Mouse (Mus musculus) spleen, adult 12 weeks (tissue): ENCODE measurements around the gene Abcb9.

Experiments
- DNase-seq: peaks from one replicate; pipeline ENCODE4 v3.0.0; 2022; ENCODE audit warnings: low spot score

The Abcb9 gene

DNA sequence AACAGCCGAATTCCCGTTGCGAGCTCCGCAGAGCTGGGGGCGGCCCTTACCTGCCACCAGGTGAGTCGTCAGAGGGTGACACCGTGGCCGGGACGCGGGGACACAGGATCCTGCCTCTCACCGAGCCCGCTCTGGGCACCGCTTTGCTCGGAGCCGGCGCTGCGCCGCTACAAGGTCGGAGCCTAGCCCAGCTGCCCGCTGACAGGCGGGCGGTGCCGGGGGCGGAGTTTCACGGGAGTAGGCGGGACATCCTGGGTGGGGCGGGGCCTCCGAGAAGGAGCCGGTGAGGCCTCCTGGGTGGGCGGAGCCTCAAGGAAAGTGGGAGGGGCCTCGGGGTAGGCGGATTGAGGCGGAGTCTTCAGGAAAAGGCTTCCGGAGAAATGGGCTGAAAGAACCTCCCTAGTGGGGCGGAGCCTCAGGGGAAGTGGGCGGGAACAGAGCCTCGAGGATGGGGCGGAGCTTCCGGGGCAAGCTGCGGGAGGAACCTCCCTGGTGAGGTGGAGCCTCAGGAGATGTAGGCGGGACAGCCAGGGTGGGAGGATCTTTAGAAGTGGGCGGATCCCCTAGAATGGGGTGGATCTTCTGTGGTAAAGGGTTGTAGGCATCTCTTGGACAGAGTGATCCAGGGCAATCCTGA is at the start of gene Abcb9:
Abcb9 (minus strand) TSS at position 203 of the 637 bp plus-strand sequence.
- DNase-seq: peak; percentile 99

DNA sequence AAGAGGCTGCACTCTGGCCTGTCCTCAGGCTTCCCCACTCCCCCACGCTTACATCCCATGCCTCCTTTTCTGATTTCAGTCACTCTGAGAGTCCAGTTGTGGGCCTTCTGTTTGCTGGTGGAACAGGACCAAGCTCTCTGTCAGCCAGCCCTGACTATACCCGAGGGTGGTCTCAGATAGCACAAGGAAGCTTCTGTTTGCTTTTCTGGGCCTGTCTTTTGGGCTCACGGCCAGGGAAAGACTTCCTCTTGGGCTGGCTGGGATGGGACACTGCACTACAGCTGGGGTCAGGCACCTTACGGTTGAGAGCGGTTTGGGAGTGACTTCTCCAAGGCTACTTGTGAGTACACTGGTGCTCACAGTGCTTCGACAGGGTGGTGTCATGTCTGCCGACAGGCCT is 42.5 kb upstream of the Abcb9 start:
- no peak for DNase-seq

DNA sequence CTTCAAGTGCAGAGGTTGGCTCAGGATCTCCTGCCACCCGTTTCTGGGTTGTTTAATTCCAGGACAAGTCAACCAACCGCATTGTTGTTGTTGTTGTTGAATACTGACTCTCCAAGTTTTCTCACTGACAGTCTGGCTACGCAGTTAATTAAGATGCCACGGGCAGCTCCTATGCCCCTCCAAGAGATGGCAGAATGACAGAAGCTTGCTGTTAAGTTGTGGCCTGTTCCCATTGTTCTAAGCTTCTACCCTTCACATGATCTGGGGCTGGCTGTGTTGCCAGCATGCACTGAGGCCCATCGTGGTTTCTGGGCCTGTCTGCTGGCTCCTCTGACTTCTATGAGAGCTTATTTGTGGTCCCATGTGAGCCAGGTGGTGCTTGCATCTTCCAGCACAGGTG is 38.7 kb upstream of the Abcb9 start:
- DNase-seq: no peak

DNA sequence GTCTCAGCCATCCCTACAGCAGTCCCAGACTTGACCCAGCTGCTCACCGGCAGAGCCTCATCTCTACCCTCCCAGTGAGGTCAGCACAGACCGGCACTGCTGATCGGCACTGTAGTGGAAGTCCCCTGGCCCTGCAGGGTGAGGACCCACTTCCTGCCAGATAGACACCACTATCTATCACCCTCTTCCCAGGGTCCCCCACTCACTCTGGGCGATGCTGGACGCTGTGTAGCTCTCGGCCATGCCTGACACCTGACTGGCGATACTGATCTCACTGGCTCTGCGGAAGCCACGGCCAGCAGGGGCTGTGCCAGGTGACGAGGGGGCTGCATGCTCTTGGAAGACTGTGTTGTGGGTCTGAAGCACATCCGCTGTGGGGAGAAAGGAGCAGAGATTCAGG is 29.5 kb upstream of the Abcb9 start:
- no peak for DNase-seq

DNA sequence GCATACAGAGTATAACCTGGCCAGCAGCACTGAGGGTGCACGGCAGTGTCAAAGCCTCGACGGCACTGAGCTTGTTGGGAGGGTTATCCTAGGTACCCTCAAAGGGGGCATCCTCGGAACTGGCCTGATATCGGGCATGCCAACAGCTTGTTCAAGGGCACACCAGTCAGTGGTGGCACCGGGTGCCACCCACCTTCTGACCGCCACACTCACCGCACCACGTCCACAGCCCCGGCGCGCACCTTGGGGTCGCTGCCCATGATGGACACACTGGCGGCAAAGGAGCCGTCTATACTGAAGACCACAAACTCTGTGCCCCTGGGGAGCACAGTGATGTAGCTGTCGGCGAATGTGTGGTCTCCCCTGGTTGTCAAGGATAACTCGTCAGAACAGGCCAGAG is 26.8 kb upstream of the Abcb9 start:
- no peak for DNase-seq

DNA sequence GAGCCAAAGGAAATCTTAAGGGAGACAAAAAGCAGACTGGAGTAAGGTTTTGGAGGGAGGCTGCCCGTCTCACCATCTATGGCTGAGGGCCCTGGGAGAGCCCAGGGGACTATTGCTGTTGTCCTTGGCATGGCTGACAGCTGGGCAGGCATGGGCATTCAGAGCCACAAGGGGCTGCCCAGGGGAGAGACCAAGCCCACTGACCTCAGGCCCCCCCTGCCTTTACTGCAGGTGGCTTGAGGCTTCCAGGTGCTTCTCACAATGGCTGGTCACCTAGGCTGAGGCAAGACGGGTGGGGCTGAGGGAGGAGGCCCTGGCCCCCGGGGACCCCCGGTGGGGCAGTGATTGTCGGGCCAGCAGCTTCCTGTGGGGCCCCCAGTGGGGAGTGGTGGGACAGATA is 23.6 kb upstream of the Abcb9 start:
- no peak for DNase-seq

DNA sequence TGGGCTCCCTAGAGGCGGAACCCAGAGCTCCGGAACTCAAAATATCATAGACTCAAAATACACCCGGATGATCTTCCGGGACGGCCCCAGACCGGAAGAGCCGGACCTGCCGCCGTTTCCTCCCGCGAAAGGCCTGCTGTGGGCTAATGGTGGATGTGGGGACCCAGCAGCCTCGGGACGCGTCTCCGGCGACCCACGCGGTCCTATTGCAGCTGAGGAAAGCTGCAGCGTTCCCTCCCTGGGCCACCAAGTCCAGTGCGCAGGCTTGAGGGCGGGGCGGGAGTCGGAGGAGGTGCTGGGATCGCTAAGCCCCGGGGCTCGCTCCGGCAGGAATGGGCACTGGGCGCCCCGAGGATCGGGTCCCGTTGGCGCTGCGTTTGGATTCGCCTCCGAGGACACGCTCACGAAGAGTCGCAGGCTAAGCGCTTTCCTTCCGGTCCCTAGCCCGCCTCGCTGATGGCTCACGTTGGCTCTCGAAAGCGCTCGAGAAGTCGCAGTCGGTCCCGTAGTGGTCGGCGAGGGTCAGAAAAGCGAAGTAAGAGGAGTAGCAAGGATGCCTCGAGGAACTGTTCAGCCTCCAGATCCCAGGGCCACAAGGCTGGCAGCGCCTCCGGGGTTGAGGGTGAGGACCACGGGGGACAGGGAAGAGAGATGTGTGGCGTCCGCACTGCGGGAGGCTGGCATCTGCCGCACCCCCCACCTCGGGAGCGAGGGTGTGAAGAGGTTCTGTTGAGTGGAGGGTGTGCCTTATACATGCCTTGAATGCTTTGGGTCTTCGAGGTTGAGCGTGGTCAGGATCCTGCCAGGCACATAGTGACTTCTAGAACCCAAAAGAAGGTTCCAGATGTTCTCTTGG is 20.6 kb upstream of the Abcb9 start, which contains the start of gene Arl6ip4:
Arl6ip4 (plus strand) TSS at position 100 of the 856 bp plus-strand sequence.
- peak; percentile 69 for DNase-seq

DNA sequence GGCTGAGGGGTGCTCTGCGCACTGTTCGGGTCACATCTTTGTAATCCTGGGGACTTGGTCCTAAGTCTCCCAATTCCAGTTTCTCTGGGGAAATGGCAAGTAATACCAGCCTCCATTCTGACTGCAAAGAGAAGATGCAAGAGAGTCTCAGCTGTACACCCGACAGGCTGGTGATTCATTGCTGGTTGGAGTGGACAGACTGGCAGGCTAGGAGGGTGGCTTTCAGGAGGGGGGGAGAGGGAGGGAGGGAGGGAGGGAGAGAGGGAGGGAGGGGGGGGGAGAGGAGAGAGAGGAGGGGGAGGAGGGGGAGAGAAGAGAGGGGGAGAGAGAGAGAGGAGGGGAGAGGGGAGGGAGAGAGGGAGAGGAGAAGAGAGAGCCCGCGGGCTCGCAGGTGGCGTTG is 19.9 kb upstream of the Abcb9 start:
- DNase-seq: no peak

DNA sequence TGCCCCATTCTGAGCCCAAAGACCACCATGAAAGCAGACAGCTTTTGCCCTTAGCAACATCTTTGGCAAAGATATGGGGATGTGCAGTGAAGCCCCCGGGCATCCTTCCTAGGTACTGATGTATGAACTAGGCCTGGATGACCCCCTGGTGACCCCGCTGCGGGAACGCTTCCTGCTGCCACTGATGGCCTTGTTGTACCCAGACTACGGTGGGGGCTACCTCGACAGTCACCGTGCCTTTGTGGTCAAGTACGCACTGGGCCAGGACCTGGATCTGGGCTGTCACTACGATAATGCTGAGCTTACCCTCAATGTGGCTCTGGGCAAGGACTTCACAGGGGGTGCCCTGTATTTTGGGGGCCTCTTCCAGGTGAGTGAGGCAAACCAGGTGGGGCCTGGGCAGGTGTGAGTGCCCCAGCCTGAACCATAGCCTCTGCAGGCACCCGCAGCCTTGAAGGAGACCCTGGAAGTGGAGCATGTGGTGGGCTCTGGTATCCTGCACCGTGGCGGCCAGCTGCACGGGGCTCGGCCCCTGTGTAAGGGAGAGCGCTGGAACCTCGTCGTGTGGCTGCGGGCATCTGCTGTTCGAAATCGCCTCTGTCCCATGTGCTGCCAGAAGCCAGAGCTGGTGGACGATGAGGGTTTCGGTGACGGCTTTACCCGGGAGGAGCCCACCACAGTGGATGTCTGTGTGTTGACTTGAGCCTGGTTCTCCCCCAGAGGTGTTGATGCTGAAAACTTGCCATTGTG is 18.9 kb upstream of the Abcb9 start:
- DNase-seq: no peak

DNA sequence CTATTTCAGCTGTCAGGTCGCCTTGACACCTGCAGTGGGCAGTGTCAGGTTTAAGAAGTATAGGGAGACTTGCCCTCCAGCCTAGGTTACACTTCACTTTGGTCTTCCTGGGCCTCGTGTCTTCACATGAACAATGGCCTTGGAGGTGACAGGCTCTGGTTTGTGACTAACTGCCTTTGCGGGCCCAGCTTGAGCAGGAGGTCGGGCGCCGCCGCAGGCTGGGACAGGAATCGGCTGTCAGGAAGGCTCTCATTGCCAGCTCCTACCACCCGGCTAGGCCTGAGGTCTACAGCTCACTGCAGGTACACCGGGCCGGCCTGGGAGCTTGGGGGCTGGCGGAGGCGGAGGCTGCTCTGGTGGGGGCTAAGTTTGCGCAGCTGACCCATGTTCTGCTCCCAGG is 17.4 kb upstream of the Abcb9 start:
- DNase-seq: peak; percentile 50

DNA sequence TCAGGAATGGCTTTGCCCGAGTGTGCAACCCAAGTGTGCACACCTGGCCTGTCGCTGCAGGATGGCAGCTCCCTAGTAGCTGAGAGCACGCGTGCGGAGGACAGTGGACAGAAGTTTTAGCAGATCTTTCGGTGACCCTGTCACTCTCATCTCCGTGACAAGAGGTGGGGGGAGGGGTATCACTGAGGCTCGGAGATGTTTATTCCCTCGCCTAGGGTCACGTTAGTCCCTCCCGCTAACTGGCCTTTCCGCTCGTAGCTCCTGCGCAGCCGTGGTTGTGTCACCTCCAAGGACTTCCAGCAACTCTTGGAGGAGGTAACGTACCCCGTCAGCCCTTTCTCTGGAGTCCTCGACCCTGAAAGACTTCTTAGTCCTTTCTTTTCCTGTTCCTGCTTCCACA is 16.9 kb upstream of the Abcb9 start:
- no peak for DNase-seq

DNA sequence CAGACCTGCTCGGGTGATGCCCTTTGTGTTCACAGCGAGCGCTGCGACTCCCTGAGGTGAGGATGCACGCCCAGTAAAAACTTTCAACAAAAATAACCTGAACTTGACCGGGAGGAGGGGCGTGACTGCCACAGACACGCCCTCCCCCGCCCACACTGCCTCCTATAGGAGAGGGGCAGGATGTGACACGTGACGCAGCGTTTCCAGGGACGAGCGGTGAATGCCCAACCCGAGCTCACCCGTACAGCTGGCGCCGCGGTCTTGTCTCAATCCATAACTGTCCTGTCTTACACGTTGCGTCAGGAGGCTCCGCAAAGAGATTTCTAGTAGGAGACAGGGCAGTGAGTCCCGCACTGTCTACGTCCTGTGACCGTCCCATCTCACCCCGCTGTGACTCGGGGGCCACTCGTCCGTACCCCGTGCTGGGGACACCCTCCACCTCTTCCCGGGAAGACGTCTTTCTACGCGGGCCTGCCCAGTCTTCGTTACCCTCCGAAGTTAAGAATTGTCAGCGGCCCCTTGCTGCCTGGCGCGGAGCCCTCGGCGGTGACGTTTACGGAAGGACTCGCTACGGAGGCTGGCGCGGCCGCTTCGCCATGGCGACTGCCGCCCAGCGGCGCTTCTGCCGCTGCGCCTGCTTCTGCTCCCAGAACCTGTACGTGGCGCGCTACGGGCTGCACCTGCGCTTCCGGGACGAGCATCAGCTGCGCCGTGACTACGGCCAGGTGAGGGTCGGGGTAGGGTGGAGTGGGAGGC is 16.3 kb upstream of the Abcb9 start, which contains the start of gene Ogfod2:
Ogfod2 (plus strand) TSS at position 556 of the 756 bp plus-strand sequence.
- peak; percentile 94 for DNase-seq

DNA sequence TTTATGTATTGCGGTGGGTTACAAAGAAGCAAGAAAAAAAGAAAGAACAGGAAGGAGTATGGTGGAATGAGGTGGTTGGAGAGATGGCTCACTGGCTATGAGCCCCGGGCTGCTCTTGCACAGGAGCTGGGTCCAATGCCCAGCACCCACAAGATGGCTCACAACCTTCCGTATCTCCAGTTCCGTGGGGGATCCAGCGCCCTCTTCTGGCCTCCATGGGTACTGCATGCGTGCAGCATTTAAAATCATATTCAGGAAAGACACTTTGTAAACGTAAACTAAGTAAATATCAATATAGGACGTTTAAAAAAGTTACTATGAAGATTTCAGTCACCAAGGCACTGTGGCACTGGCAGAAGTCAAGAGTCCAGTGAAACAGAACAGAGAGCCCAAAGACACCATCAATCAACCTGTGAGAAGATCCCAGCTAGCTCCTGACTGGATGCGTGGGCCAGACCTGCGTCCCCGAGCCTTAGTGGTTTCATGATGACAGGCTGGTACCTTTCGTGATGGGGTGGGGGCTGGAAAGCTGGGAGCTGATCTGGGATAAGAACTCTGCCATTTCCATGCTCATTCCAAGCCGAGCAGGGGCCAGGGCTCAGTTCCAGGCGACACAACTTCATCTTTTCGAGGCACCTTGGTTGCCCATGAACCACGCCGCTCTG is 15.6 kb upstream of the Abcb9 start:
- peak; percentile 54 for DNase-seq

DNA sequence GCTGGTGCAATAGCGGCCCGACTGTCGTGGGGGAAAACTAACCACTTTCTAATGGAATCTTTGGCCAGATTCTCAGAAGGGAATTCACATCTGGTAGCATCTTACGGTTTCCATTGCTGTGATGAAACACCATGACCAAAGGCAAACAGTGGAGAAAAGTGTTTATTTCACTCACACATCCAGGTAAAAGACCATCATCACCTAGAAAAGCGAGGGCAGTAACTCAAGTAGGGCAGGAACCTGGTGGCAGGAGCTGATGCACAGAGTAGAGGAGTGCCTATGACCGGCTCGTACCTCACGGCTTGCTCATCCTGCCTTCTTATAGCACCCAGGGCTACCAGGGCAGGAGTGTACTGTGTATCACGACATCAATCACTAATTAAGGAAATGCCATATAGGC is 8.0 kb upstream of the Abcb9 start:
- DNase-seq: no peak

DNA sequence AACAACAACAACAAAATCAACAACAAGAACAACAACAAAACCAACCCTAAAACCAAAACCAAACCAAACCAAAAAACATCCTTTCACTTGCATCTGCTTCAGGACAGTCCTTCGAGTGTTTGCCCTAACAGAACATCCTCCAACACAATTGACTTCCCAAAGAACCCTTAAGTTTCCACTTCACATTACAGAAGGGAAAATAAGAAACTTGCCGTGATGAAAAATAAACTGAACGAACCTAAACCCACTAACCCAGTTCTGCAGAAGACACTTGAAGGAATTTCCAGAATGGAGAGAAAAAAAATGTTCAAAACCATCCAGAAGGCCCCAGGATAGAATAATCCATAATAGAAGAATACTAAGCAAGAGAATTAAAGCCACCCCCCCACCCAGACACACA is 7.4 kb upstream of the Abcb9 start:
- DNase-seq: no peak

DNA sequence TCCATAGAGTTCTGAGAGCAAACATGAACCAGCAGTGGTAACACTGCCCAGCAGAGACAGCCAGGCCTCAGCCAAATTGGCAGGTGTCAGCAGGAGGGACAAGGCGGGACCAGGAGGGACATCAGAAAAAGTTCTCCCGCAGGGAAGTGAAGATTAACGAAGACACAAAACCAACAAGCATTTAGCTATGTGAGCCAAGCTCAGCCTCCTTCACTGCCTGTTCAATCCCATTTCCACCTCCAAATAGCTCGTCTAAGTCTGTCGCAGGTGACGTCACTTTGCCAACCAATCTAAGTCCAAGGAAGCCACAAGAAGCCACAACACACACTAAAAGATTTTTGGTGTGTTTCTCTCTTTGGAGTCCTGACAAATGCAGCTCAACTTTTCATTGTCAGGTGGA is 6.7 kb upstream of the Abcb9 start:
- no peak for DNase-seq

DNA sequence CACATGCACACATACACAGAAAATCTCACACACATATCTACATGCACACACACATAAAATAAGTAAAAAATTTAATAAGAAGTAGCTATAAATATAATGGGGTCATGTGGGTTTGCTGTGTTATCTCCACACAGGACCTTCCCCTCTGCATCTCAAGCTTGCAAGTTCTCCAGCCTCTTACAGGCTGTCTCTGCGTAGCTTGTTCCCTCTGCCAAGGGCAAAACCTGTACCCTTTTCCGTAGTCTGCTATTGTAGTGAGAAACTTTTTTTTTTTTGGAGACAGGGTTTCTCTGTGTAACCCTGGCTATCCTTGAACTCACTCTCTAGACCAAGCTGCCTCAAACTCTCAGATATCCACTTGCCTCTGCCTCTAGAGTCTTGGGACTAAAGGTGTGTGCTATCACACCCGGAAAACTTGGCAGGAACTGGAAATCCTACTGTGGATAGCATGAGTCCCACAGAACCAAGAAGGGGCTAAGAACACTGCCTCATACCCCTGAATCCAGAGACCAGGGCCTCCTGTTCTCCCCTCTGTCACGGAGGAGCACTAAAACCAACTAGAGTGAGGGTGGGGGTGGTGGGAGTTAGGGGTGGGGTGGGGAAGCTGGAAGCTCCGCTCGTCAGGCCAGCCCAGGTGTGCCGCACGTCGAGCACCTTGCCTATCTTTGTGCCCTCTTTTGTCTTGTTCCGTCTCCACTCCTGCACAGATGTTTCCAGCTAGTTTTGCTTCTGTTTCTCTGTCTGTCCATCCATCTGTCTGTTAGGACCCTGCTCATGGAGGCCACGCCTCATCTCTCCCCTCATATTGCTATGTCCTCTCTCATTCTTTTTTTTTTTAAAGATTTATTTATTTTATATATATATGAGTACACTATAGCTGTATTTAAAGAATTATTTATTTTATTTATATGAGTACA is 4.8 kb upstream of the Abcb9 start:
- DNase-seq: no peak

DNA sequence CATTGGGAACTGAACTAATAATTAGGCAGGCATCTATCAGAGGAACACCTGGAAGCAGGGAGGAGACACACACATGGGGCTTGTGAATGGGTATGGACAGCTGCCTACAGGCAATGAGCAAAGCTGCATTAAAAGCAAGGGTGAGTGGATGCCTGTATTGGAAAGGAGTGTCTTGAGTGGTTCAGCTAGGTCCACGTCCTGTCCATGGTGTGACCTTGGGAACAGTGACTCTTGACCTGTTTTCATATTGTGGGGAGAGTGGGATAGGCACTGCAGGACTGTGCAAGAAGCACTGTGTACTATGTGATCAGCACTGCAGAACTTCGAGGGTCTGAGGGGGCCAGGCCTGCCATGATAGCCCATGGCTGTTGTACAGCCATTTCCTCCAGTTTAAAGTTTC is 3.3 kb upstream of the Abcb9 start:
- DNase-seq: no peak

DNA sequence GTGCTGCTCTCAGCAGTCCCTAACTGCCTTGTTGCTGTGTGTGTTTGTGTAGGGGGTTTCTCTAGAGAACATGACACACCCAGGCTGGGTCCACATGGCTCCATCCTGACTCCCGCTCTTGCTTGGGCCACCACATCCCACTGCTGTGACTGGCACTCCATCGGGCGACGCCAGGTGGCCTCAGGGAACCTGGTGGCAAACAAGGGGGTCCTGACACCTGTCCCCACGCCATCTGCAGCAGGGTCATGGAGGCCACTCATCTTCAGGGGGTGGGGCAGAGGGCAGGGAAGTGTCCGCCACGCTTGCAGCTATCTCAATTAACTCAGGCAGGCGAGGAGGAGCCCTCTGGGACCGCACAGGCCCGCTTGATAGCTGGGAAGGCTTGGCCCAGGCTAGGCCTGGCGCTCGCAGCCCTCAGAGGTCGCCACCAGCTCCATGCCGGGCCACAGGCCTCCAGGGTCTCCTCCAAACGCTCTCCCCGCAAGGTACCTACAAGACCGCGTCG is 469 bp downstream of the Abcb9 start:
- peak; percentile 55 for DNase-seq
